Mouse (Mus musculus) liver (tissue): ENCODE measurements around the gene Acot12.

ENCODE experiments used
- DNase-seq: peaks from one replicate; pipeline ENCODE4 v3.0.0-alpha.2; 2020; ENCODE audit warnings: mixed read lengths

The Acot12 gene

DNA sequence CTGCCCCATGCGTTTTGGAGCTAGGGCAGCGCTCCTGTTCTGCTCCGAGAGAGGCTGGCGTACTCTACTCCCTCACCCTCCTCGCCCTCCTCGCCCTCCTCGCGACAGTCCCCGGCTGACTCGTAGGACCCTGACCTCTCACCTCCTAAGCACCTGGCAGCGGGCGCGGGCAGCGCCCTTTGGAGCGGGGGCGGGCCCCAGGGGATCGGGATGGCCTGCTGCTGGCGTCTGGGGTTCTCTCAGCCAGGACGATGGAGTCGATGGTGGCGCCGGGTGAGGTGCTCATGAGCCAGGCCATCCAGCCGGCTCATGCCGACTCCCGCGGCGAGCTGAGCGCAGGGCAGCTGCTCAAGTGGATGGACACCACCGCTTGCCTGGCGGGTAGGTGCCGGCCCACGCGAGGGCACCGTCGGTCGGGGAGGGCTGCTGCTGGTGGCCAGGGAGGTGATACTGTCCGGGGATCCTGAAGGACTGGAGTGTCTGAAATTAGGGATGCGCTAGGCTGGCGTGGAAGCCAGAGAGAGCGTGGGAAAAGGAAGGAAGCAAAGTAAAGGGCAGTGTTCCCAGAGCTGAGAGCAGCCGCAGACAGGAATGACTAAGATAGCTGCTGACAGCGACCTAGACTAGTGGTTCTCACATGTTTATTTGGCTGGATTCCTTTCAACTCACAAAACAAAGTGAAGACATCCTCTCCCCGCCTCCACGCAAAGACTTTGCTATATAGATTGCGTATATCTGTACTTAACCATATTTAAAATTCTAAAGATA is at the start of gene Acot12:
Gene Acot12 (plus strand): TSS at position 233 of the 768 bp plus-strand sequence.
- DNase-seq = peak; percentile 32

DNA sequence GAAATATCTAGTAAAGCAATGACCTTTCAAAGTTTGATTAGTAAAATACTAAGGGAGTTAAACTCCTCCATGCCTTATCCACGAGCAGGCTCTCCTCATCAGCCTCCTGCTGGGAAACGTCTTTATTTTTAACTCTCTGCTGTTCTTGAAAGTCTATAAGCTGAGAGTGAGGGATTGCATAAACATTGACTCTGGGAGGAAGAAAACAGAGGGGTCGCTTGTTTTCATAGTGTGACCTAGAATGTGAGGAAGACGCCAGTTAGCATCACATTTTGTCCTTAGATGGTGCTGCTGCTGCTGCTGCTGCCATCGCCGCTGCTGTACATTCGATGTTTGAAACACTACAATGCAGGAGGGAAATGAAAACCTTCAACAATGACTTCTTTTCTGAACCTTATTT is 47.7 kb upstream of the Acot12 start:
- DNase-seq = no peak

DNA sequence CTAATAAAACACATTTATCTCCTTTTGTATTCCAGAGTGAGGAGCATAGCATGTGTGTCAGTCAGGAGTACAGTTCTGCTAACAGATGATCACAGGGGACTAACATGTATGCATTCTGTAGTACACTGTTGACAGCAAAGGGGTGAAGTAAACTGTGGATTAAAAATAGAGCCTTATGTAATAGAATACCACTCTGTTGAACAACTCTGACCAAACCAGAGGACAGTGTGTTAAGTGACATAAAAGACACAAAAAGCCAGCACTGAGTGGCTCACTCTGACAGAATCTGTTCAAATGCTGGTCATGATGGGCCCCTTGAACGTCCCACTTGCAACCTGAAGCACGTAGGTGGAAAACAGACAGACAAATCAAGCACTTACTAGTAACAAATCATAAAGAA is 45.9 kb upstream of the Acot12 start:
- no peak for DNase-seq

DNA sequence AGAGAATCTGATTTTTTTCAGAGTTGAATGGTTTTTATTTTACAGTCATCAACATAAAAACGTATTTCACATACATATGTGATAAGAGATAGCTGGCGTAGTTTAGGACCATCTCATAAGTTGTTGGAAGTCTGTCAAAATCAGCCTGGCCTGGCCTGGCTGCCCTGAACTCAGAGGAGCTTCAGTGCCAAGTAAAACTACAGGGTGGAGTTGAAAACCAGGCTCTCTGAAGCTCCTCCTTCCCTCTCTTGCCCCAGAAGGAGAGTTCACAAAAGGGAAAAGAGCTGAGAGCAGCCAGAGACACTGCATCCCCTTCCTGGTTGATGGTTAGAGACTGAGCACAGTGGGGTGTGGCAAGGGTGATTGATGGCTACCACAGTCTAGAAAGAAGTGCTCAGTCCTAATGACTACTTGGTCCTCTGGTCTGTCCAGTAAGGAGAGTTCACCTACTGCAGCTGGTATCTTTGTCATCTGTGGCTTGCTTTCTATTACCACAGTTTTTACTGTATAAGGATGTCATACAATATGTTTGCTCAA is 45.1 kb upstream of the Acot12 start:
- DNase-seq = no peak

DNA sequence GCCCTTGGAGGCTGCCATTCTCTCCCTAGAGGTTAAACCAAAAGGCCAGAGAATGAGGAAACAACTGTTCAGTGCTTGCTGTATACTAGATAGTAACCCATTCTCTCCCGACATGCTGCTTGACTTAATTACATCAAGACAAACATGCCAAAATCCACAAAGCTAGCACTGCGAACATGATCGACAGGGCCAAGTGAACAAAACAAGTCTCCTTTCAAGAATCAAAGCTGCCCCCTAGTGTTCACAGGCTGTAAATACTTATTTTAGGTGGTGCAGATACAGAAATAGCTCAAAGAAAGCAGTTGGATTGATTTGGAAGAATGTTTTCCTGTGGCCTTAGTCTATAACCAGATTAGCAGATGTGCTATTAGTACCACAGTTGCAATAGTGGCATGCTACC is 44.3 kb upstream of the Acot12 start:
- no peak for DNase-seq

DNA sequence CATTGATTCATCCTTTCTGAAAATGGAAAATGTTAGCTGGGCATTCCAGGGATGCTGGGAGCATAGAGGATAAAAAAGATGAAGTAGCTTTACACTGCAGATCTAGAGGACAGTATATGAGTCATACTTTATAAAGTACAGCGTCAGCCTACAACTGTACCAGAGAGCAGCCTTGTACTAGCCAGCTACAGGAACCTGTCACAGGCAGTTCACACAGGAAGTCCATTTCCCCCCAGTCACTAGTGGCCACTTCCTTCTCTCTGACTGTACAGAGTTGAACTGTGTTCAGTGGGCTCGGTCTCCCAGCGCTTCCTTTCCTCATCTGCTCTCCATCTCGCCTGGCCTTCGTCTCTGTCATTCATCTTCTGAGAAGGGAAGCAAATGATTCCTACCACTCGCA is 39.0 kb upstream of the Acot12 start:
- peak; percentile 11 for DNase-seq

DNA sequence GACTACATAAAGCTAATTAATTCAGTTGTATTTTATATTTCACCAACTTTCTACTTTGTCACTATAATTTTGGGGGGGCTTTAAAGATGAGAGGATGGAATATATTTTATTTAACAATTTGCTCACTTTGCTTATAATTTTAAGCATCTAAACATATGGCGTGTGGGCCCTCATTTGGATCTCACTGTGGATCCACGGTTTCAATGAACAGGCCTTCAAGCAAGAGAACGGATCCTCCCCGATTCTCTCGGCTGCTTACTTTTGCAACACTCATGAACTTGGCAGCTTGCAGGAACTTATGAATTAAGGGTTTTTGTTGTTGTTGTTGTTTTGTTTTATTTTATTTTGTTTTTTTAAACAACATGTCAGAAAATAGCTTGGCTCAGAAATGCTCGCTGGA is 21.8 kb upstream of the Acot12 start:
- no peak for DNase-seq

DNA sequence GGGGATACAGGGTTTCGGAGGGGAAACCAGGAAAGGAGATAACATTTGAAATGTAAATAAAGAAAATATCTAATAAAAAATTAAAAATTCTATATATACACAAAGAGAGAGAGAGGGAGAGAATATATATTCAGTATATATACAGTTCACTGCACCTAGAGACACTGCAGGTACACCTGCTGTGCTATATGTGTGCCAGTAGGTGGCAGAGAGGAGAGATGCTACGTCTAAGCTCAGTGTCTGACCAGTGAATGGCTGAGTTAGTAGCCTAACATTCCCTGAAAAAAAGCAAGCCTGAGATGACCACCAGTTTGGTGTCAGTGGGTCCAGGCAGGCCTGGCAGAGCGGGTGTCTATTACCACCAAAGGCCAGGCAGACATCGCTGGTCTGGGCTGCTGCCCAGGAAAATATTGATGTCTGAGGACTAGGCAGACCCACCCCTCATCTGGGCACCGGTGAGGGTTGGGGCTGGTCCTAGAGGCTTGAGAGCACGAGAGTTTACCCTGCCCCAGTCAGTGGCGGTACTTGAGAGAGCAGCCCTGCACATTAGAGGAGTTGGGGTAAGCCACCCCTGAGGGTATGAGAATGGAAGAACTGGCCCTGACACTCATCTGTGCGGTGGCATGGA is 18.1 kb upstream of the Acot12 start:
- DNase-seq = no peak

DNA sequence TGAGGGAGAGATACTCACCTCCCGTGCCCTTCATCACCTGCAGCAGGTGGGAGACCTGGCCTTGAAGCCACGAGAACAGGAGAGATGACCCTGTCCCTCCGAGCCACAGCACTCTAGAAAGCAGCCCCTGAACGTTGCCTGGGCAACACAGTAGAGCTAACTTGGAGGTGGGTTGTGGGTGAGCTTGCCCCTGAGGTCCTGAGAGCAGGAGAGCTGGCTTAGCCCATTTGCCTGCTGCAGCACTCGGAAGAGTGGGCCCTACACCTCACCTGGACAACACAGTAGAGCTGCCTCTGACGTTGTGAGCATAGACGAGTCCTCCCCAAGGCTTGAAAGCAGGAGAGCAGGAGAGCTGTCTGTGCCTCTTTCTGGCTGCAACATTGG is 17.6 kb upstream of the Acot12 start:
- DNase-seq = no peak

DNA sequence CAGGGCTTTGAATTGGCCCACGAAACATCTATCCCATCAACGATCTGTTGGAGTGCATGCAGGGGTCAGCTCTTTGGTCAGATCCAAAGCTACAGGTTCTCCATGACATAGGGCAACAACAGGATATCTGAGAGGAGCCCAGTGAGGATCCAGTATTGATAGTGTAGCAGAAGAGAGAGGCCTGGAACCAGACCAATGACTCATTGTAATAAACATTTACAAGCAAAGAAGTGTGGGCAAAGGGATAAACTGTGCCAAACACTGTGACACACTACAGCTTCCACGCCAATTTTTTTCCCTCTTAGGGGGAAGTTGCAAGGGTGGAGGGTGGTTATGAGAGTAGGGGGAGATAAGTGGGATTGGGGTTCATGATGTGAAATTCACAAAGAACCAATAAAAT is 17.1 kb upstream of the Acot12 start:
- DNase-seq = no peak

DNA sequence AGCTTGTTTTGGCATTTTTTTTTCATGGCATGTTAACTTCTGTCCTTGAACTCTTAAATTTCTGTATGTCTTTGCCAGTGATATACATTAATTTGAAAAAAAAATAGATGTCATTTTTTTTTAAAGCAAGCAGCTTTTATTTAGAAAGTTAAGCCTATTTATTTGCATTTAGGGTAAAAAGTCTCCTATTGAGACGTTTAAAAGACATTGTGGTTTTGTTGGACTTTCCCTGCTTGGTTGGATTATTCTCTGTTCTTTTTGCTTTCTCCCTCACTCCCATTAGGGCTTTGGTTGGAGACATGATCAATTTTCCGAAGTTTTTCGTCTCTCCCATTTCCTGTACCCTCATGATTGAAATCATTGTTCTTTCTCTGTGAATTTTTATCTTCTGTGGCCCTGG is 16.2 kb upstream of the Acot12 start:
- DNase-seq = no peak

DNA sequence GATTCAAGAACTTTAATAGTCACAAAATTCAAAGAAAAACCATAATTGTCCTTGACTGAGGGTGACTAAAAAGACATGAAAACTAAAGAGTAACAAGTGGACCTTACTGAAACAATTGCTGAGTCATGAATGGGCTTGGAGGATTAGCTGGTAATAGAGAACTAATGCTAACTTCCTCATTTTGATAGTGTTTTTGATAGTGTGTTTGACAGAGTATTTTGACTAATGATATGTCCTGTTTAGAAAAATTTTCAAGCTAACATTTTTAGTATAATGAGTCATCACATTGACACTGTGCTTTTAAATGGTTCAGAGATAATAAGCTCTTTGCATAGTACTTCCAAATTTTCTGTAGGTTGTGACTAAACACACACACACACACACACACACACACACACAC is 13.4 kb upstream of the Acot12 start:
- no peak for DNase-seq

DNA sequence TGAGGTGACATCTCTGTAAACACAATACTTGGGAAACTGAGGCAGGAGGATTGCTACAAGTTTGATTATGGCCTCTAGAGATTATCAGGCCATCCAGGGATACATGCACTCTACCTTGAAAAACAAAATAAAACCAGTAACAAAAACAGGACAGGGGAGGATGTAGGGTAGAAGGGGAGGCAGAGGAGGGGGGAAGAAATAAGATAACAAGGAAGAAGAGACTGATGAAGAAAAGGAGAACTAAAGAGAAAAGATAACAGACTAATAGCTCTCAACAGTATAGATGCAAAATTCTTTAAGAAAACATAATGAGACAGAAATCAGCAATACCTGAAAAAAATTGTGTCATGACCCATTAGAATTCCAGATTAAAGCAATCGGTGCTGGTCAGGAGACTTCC is 4.1 kb upstream of the Acot12 start:
- no peak for DNase-seq

DNA sequence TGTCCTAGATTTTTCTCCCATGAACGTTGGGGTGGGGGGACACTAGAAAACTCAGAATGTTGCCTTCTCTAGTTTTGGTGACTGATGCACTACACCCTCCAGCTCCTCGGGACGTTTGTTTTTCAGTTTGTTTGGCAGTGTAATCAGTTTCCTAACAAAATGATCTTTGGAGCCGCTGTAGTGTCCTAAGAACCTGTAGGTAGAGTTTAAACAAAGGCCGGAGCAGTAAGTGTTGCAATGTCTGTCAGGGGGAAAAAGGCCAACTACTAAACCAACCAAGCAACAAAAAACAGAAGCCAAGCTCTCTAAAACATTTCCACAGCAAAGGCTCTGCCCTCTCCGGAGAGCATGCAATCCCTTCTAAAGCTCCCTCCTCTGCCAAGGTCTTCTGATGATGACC is 461 bp upstream of the Acot12 start:
- DNase-seq = no peak

DNA sequence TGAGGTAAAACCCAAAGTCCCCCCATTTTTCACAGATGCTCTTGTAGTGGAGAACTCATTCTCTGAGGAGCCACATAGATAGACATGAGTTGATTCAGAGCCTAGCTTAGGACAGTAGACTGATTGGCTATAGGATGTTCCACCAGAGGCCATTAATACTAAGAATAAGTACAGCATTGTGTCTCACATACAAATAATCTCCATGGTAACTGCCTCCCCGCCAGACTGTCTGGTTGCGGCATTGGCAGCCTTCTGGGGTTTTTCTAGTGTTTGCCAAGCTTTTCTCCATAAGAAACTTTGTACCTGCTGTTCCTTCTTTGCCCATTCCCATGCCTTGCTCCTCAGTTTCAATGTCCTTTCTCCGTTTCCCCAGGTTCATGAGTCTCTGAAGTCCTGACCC is 1.9 kb downstream of the Acot12 start:
- no peak for DNase-seq

DNA sequence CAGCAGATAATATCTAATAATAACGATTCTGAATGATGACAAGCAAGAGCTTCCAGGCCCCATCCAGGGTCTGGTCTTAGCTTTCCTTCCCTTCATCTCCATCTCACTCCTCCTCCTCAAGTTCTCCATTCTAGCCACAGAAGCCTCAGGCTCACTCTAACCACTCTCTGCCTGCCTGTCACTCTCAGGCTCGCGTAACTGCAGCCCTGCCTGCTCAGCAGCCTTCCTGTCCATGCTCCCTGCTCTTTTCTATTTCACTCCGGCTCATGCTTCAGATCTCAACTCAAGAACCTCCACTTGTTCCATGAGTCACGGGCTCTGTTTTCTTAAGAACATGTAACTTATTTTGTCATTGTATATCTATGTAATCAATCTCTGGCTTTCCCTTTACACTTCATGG is 5.2 kb downstream of the Acot12 start:
- DNase-seq = no peak

DNA sequence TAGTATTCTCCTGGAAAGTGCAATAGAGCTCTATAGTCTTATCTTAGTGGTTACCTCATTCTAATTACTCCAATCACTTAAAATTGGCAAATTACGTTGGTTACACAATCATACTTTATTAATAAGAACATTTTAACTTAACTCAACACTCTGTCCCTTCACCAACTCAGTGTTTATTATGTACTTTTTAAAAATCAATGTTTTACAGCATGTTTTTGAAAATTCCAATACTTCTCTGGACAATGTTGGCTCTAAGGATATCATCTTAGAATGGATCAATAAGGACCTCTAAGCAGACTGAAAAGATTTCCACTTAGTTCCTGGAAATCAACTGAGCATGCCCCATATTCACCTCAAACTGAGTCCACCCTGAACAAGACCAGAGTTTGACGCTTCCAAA is 7.1 kb downstream of the Acot12 start:
- DNase-seq = no peak

DNA sequence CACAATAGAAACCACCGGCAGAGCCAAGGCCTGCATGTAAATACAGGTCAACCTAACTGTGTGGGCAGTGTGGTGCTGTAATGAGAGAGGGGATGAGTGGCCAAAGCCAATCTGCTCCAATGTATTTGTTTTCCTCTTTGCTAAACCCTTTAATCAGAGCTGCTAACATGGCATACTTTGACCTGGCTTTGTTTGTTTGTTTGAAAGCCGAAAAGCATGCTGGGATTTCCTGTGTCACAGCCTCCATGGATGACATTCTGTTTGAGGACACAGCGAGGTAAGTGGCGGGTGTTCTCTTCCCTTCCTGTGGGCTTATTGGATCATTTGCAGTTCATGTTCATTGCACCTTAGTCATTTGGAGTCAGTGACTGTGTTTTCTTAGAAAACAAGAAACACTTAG is 8.7 kb downstream of the Acot12 start:
- no peak for DNase-seq

DNA sequence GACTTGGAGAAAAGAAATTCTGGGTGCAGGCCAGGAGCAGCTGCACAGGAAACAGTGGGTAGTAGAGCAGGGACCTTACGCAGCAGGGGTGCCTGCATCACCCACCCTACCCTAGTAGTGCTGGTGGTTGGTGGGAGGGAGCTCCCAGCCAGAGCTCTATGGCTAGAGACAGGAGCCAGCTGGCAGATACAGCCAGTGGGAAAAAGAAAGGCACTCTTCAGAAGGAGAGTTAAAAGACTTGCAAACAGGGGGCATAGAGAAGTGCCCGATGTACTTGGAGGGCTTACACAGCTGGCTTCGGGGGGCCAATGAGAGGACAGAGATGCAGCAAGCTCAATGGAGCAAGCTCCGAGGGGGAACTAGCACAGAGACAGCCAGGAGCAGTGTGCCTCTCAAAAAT is 12.4 kb downstream of the Acot12 start:
- no peak for DNase-seq

DNA sequence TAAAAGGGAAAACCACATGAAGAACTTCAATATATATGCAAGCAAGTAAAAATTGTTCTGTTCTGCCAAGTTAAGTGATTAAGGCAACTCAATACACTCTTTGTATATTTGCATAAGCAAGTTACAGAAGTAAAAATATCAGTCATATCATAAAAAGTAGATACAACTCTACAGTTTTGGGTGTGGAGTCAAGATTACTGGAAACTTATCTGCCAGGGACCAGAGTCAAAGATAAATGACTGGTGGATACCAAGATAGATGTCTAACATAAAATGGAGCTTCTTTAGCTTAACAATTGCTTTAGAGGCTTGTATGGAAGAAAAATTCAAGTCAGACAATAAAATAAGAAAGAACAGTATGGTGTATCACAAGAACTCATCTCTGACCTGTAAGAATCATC is 13.4 kb downstream of the Acot12 start:
- no peak for DNase-seq

DNA sequence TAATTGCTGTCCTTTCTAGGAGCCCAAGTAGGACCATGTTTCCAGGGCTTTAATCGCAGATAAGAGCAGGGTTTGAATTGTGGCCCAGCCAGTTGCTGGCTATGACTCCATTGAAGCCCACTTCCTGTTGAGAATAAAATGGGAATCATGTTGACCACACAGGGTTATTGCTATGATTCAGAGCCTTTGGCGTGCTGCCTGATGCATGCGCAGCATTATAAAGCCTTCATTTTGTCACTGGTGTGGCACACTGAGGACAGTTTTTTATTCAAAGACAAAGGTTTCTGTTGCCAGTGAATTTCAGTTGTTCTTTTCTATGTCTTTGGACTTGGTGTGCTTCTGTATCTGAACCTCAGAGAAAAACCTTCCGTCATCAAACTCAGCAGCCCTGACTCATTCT is 14.9 kb downstream of the Acot12 start:
- DNase-seq = no peak

DNA sequence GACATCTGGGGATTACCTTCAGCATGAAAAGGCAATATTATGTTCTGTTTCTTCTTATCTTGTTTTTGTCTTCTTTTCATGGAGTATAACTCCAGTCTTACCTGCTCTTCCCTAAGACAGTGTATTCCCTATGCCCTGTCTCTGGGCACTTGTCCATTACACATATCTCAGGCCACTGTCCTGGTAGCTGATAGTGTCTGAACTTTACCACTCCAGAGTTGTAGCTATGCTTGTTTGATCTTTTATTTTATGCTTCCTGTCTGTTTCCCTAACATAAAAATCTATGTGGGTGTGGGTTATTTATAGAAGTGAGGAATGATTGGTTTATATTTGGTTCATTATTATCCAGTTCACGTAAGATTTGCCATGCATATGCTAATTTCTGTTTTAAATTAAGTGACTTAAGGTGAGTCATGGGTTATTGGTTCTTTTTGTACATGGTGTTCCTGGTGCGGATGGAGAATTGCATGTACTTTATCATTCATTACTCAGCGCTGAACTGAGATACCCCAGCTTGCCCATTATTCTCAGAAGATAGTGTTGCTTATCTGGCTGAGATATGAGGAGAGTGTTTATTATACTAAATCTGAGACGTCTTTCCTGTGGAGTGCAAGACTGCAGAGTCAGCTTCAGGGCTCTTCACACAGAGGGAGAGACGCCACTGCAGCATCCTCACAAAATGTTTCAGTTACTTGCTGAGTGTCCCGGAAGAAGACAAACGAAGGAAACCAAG is 17.2 kb downstream of the Acot12 start:
- DNase-seq = no peak

DNA sequence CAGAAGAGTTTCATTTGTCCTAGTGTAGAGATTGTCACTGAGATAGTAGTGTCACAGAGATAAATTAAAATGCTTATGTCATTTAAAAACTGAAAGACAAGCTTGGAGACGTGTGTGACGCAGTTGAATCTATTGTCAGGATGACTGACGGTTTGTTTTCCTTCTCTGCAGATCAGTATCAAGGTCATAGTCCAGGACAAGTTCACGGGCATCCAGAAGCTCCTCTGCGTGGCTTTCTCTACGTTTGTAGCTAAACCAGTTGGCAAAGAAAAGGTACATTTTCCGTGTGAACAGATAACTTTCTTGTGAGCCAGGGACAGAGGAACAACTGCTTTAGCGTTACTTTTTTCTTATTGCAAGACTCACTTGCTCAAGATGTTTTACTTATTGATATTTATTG is 18.5 kb downstream of the Acot12 start:
- no peak for DNase-seq
